In the genomic region with DNA sequence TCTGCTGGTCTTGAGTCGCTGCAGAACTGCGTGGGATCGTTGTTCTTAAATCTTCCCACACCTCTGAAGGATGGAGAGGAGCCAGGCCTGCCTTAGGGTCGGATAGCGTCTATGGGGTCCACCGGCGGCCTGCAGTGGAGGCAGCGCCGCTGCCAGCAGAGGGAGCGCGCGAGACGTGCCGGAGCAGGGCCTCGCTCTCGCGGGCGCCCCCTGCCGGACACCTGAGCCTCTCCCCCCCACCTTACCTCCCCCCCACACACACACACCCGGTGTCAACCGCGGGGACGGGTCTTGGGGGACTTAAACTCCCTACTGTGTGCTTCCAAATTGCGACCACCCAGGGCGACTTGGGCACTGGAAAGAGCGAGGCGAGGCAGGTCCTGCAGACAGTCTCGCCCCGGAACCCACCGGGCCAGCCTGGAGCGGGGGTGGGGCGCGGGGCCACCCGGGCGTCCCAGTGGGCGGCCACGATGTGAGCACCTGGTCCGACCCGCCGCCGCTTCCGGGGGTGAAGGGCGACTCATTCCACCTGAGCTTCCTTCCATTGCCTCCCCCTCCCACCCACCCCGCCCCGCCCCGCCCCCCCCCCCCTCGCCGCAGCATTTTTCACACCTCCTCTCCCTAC, we compare ENCODE assay signal across 8 mouse cellular contexts. TPM values are rescaled to one million over a fixed set of nuclear protein-coding genes. Genes with fewer than 3 reads are reported as not detected.
A peak's percentile ranks its signal among the peaks of the same experiment; 100 is the strongest.
DNase-seq lines count a peak whose midpoint lies in the region; ATAC-seq and TF ChIP-seq lines count a peak whose summit lies in the region.

No protein-coding gene starts in this region.

- no peak overlapping the region for H3K9ac ChIP-seq in hindbrain, embryonic 14.5 days

- peaks cover 59% of the 10 kb centered on the region for H3K27me3 ChIP-seq in hindbrain, embryonic 14.5 days (ENCODE audit: control insufficient read depth, insufficient read depth, low read length)
- peaks cover 58% of the 10 kb centered on the region for H3K27me3 ChIP-seq in megakaryocyte, embryonic 14.5 days (replicated peaks)

- H3K27ac ChIP-seq in hindbrain, embryonic 14.5 days = no peak overlapping the region
- H3K27ac ChIP-seq in left cerebral cortex, adult 2 months = no peak overlapping the region

- intact Hi-C loops in left cerebral cortex, adult 2 months (cut with DNase I) = loop anchor here (1.0 kb wide), 1 partner anchor 125 kb away; no protein-coding TSS in a partner anchor

- peak overlapping the region; percentile 17; the same call in 1 of the 2 replicates for H3K4me3 ChIP-seq in hindbrain, embryonic 14.5 days (replicated peaks; ENCODE audit: low read length)
- peak overlapping the region; percentile 42 for H3K4me3 ChIP-seq in left cerebral cortex, adult 2 months
- peak overlapping the region; percentile 94 for H3K4me3 ChIP-seq in megakaryocyte, embryonic 14.5 days (replicated peaks)

- H3K36me3 ChIP-seq in hindbrain, embryonic 14.5 days (replicated peaks; ENCODE audit: control insufficient read depth, insufficient read depth) = no peaks in the 10 kb centered on the region
- H3K36me3 ChIP-seq in megakaryocyte, embryonic 14.5 days (replicated peaks; ENCODE audit: low read length) = no peaks in the 10 kb centered on the region

- 0 out of 2 replicates have a peak, but pooled peaks have one; percentile 15 for ATAC-seq in hindbrain, embryonic 14.5 days (ENCODE audit: low FRiP score)

- no peak; the same call in none of the 2 replicates for TF ChIP-seq CTCF in left cerebral cortex, adult 2 months (IDR thresholded peaks at IDR 0.05)

- H3K4me1 ChIP-seq in hindbrain, embryonic 14.5 days (replicated peaks; ENCODE audit: control insufficient read depth, insufficient read depth, low read length) = peaks cover 15% of the 10 kb centered on the region
- H3K4me1 ChIP-seq in megakaryocyte, embryonic 14.5 days = peaks cover 49% of the 10 kb centered on the region

- peak overlapping the region; percentile 38 for H3K4me2 ChIP-seq in hindbrain, embryonic 14.5 days (replicated peaks)

- DNase-seq in T-cell, adult 2 months (ENCODE audit: low spot score) = peak; percentile 78
- DNase-seq in cerebellum, postnatal 25 days = peak; percentile 82 to 93
- peak; percentile 76 for DNase-seq in gastrocnemius, adult 18-20 months (ENCODE audit: low spot score)
- peak; percentile 80 for DNase-seq in hindbrain, embryonic 14.5 days (ENCODE audit: low spot score)
- peak; percentile 78 to 82 for DNase-seq in left cerebral cortex, adult 2 months (ENCODE audit: extremely low spot score in 1 of 2, low spot score in 2 of 2)
- DNase-seq in right cerebral cortex, postnatal 25 days = peak; percentile 65
- DNase-seq in urinary bladder, postnatal 4 days (ENCODE audit: low spot score in 2 of 2) = peak; percentile 75 to 87

- 2% methylated on average over 38 of the region's 48 CpGs for WGBS in hindbrain, embryonic 14.5 days

- no peaks in the 10 kb centered on the region for H3K9me3 ChIP-seq in hindbrain, embryonic 14.5 days (ENCODE audit: control insufficient read depth, low read length)
- no peaks in the 10 kb centered on the region for H3K9me3 ChIP-seq in megakaryocyte, embryonic 14.5 days

RNA-seq across cellular contexts. Expression of a gene that starts 15.4 kb away (rescaled TPM):
- 10 to 100 TPM in 1 of 2 experiments, 1 to 10 TPM in 1; 9.4 to 11.3 TPM for total RNA-seq in gastrocnemius, adult 18-20 months (2021)
- 37.6 and 40.8 TPM in 2 replicates for polyA plus RNA-seq in hindbrain, embryonic 14.5 days (2014; fragmentation: Nextera tagmentation; extraction: Ambion mirVana)
- total RNA-seq in left cerebral cortex, adult 2 months (2021) = 10 to 100 TPM; 20.7 to 23.2 TPM
- polyA plus RNA-seq in megakaryocyte, embryonic 14.5 days (2012; ENCODE audit: insufficient read depth, low replicate concordance) = 0.73 and 2.1 TPM in 2 replicates

RNA-seq across cellular contexts. Expression of a gene that starts 57.3 kb away (rescaled TPM):
- total RNA-seq in gastrocnemius, adult 18-20 months (2021) = 10 to 100 TPM; 25.4 to 35.6 TPM
- 153 and 171 TPM in 2 replicates for polyA plus RNA-seq in hindbrain, embryonic 14.5 days (2014; fragmentation: Nextera tagmentation; extraction: Ambion mirVana)
- total RNA-seq in left cerebral cortex, adult 2 months (2021) = 100 to 1,000 TPM; 171 to 176 TPM
- polyA plus RNA-seq in megakaryocyte, embryonic 14.5 days (2012; ENCODE audit: insufficient read depth, low replicate concordance) = 0.77 and 1.5 TPM in 2 replicates

RNA-seq across cellular contexts. Expression of a gene that starts 58.0 kb away (rescaled TPM):
- 10 to 100 TPM; 77.2 to 94.8 TPM for total RNA-seq in gastrocnemius, adult 18-20 months (2021)
- polyA plus RNA-seq in hindbrain, embryonic 14.5 days (2014; fragmentation: Nextera tagmentation; extraction: Ambion mirVana) = 526 and 623 TPM in 2 replicates
- total RNA-seq in left cerebral cortex, adult 2 months (2021) = 100 to 1,000 TPM; 233 to 247 TPM
- polyA plus RNA-seq in megakaryocyte, embryonic 14.5 days (2012; ENCODE audit: insufficient read depth, low replicate concordance) = 12.1 and 56.4 TPM in 2 replicates

Comparison
In these comparisons a context has a peak if more than half of its experiments do, and no peak if none do; other contexts are left out.
1. H3K4me3 ChIP-seq: peak in every context shown above with its lines; median percentile 94 in megakaryocyte, embryonic 14.5 days; 42 in left cerebral cortex, adult 2 months; 17 in hindbrain, embryonic 14.5 days.
2. RNA of a gene that starts 57.3 kb away (total RNA-seq): 171 to 176 TPM in left cerebral cortex, adult 2 months; 25.4 to 35.6 TPM in gastrocnemius, adult 18-20 months; every median in the first group is over 4 times any median in the second.
3. Peak in every context shown above with its lines, with median percentiles within 50 percentile points of each other: DNase-seq.